Mouse (Mus musculus) E14TG2a.4 (cell line): ENCODE measurements at regions not wholly inside any gene's neighbourhood (a gene's known extent, or its start where the extent isn't known, plus 50 kb on each side); places are given as distances from the start of the nearest gene placed in this dataset.

Experiments used
- CTCF ChIP-seq: conservative IDR thresholded peaks from 2 replicates; pipeline ENCODE4 v1.5.1; 2014; ENCODE audit warnings: low read length
- NANOG ChIP-seq: IDR thresholded peaks from 2 replicates; pipeline ENCODE4 v1.6.1; 2014; ENCODE audit warnings: borderline replicate concordance, low read length, mixed read lengths
- POU5F1 ChIP-seq: IDR thresholded peaks from 2 replicates; pipeline ENCODE4 v1.6.1; 2014; ENCODE audit warnings: low read length, borderline replicate concordance

DNA sequence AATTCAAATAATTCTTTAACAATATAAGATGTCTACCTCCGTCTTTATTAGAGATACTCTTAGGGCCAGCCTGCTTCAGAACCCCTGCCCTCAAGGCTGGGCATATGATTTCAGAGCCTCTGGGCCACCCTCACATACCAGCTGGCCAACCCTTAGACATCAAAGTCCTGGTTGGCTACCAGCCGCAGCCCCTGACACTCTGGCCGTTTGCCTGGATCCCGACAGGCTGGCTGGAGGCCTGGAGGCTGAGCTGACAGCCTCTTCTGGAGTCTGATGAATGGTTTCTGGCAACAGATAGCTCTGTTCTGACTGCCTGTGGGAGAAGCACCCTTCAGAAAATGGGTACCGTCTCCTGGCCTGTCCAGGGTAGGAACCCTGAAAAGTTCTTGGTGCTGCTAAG is 170.9 kb downstream of the Wnt5a start:
- TF ChIP-seq CTCF, result no peak
- no peak for TF ChIP-seq NANOG
- TF ChIP-seq POU5F1, result no peak
